Mouse (Mus musculus): Measurements from ENCODE around the gene Stum. TPM values are rescaled to one million over a fixed set of nuclear protein-coding genes. Genes with fewer than 3 reads are reported as not detected.

The Stum gene
- total RNA-seq, 2 experiments from 2014 or later = 166 to 167 TPM

DNA sequence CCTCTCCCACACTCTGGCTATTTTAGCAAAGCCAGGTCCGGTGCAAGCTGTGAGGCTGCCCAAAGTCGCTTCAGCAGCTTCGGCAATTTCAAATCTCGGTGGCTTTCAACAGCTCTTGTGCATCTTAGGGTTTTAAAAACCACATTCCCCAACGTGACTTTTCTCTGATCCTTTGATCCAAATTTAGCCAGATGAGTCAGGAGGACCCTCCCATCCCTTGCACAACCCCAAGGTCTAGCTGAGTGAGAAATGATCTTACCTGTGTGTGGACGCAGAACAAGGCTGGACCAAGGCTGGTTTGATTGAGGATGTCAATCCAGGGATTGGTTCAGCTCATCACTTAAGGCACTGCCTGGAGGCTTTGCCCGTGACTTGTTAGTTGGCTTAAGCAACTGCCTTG, 73.0 kb downstream of the Stum start:
- DNase-seq (ENCODE audit: extremely low spot score in 1 of 2, low spot score in 2 of 2) = no peak
- no peak for TF ChIP-seq CTCF (IDR thresholded peaks at IDR 0.05)
- Histone ChIP-seq H3K4me3 (no peak overlapping the region), H3K27ac (no peak overlapping the region)
- intact Hi-C loops (cut with DNase I) = no loop called here

DNA sequence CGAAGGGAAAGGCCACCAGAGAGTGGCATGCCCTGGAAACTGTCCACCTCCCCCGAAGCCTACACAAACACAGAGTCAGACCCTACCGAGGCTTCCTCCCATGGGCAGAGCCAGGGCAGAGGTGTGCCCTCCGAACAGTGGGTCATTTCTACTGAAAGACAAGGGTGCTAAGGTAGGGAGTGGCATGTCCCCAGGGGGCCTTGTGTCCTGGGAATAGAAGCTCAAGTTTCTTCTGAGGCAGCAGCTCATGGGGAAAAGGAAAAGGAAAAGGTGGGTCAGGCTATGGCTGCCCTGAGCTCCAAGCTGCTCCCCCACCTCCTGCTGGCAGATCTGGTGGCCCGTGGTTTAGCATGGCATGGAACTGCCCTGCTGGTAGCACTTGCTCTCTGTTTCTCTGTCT, 73.5 kb downstream of the Stum start:
- intact Hi-C loops (cut with DNase I) = loop anchor here (5.0 kb wide), 1 partner anchor 242 kb away; no protein-coding TSS in a partner anchor
- H3K27ac ChIP-seq = peak overlapping the region; percentile 51; the same call in 1 of the 2 replicates
- H3K4me3 ChIP-seq = no peak overlapping the region
- TF ChIP-seq CTCF (IDR thresholded peaks at IDR 0.05) = no peak
- DNase-seq (ENCODE audit: extremely low spot score in 1 of 2, low spot score in 2 of 2) = no peak

GRCm38 (mm10) chr1:180408832-180409231, 74.5 kb downstream of the Stum start:
- intact Hi-C loops (cut with DNase I) = loop anchor here (5.0 kb wide), 1 partner anchor 242 kb away; no protein-coding TSS in a partner anchor
- H3K27ac ChIP-seq = peak overlapping the region; percentile 51; the same call in 1 of the 2 replicates
- no peak for DNase-seq (ENCODE audit: extremely low spot score in 1 of 2, low spot score in 2 of 2)
- H3K4me3 ChIP-seq = no peak overlapping the region
- no peak for TF ChIP-seq CTCF (IDR thresholded peaks at IDR 0.05)

- intact Hi-C loops (cut with DNase I) = loop anchor here (1.0 to 5.0 kb wide), 2 partner anchors 140 to 241 kb away; no protein-coding TSS in a partner anchor
These were observed 75.3 kb downstream of the Stum start for GRCm38 (mm10) chr1:180407727-180408719.

DNA sequence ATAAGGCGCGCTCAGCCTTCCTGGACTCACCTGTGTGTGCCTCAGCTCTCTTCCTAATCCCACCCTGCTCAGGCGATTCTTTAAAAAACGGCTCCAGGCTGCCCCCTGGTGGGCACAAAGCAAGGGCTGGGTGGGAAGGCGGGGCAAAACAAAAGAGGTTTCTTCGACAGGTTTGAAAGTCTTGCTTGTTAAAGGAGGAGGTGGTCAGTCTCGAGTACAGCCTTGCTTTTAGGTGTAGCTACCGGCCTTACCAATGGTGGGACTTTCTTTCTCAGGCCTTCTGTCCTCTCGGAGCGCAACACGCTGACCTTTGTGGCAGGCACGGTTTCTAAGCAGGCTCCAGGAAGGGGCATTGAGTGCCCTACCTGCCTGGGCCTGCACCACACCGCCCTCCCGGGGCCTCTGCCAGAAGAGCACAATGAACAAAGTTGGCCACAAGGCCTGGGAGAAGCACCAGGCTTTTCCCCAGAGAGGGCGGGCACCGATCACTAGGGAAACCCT, 76.1 kb downstream of the Stum start:
- peak; percentile 81 for TF ChIP-seq CTCF (IDR thresholded peaks at IDR 0.05)
- DNase-seq (ENCODE audit: extremely low spot score in 1 of 2, low spot score in 2 of 2) = no peak
- Histone ChIP-seq H3K27ac (peak overlapping the region; percentile 69), H3K4me3 (no peak overlapping the region)
- intact Hi-C loops (cut with DNase I) = loop anchor here (1.0 to 5.0 kb wide), 2 partner anchors 139 to 240 kb away; no protein-coding TSS in a partner anchor

More at GRCm38 (mm10) chr1:180407727-180408719, 75.3 kb downstream of the Stum start:
- no peak for TF ChIP-seq CTCF (IDR thresholded peaks at IDR 0.05)
- DNase-seq (ENCODE audit: extremely low spot score in 1 of 2, low spot score in 2 of 2) = no peak
- H3K27ac ChIP-seq = peak overlapping the region; percentile 69; the same call in 1 of the 2 replicates
- H3K4me3 ChIP-seq = no peak overlapping the region

- no peak for DNase-seq (ENCODE audit: extremely low spot score in 1 of 2, low spot score in 2 of 2)
- H3K27ac ChIP-seq = peak overlapping the region; percentile 69
- intact Hi-C loops (cut with DNase I) = loop anchor here (1.0 to 5.0 kb wide), 2 partner anchors 138 to 239 kb away; no protein-coding TSS in a partner anchor
- H3K4me3 ChIP-seq = no peak overlapping the region
- TF ChIP-seq CTCF (IDR thresholded peaks at IDR 0.05) = no peak
These were observed 76.8 kb downstream of the Stum start for GRCm38 (mm10) chr1:180406336-180407035.

- H3K4me3 ChIP-seq = no peak overlapping the region
- no peak for DNase-seq (ENCODE audit: extremely low spot score in 1 of 2, low spot score in 2 of 2)
- intact Hi-C loops (cut with DNase I) = loop anchor here (5.0 kb wide), 1 partner anchor 238 kb away; no protein-coding TSS in a partner anchor
- H3K27ac ChIP-seq = peak overlapping the region; percentile 75
- no peak for TF ChIP-seq CTCF (IDR thresholded peaks at IDR 0.05)
These were observed 77.5 kb downstream of the Stum start for GRCm38 (mm10) chr1:180405576-180406335.

DNA sequence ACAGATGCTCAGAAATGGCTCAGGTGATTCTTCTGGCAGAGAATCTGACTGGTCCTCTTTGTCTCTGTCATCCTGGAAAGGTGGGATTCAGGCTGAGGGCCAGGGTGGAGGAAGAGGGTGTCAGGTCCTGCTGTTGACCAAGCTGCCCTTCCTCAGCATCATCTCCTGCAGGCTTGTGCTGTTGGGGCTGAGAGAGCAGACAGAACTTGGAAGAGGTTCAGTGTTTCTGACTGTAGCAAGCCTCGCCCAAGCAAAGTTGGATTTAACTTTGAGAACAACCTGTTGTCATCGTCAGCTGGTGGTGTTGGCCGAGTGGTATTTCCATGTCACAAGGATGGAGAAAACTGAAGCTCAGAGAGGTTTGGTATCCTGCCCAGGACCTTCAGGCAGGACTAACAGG, 78.6 kb downstream of the Stum start:
- peak overlapping the region; percentile 75 for H3K27ac ChIP-seq

DNA sequence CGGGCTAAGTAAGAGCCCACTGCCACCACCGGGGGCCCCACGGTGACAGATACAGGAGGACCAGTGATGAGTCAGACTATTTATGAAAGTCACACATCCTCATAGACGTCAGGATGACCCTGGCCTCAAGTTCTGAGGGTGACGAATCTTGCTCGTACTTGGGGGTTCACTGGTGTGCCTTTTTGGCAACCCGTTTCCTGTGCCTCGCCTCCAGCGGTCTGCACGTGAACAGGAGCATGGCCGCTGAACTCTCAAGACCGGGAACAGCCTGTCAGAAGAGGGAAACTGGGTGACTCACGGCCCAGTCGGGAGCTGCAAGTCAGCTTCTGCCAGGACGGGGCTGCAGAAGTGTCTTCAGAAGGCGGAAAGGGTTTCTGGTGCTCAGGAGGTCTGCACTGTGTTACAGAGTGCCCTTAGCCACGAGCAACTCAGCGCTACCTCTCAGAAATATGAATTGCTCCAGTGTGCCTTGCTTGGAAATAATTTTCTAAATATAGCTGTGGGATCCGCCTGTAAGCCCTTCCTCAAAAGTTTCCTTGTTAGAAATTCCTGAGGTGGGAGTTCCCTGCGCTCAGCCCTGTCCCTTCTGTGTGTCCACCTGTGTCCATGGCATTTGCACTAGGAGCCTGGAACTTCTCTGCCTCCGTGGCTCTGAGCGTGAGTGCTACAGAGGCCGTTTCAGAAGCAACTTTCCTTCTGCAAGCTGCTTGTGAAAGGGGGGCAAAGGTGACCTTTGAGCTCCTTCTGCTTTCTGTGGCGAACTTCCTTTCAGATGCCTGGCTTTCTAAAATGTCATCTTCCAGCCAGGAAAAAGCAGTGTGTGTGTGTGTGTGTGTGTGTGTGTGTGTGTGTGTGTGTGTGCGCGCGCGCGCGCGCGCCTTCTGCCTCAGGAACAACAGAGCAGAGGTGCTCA, 79.4 kb downstream of the Stum start:
- H3K4me3 ChIP-seq = no peak overlapping the region
- TF ChIP-seq CTCF (IDR thresholded peaks at IDR 0.05) = no peak
- intact Hi-C loops (cut with DNase I) = no loop called here
- DNase-seq (ENCODE audit: extremely low spot score in 1 of 2, low spot score in 2 of 2) = no peak
- peak overlapping the region; percentile 83 for H3K27ac ChIP-seq

More for the DNA sequence above, 78.6 kb downstream of the Stum start:
- no peak for DNase-seq (ENCODE audit: extremely low spot score in 1 of 2, low spot score in 2 of 2)
- intact Hi-C loops (cut with DNase I) = loop anchor here (5.0 kb wide), 1 partner anchor 237 kb away; no protein-coding TSS in a partner anchor
- TF ChIP-seq CTCF (IDR thresholded peaks at IDR 0.05) = no peak
- H3K4me3 ChIP-seq = no peak overlapping the region

DNA sequence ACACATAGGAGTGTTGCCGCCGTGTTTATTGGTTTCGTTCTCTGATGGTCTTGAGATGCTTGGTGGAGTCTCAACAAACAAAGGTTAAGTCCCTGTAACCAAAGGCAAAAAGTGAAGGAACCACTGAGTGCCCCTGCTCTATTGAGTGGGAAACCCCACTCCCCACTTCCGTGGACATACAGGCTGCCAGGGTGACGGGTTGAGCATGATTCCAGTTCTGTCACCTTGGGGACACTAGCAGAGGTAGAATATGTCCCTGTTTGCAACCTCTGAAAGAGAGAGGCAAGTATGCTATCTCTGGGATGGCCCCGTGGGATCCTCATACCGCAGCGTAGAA, 80.0 kb downstream of the Stum start:
- Histone ChIP-seq H3K4me3 (no peak overlapping the region), H3K27ac (peak overlapping the region; percentile 83)
- intact Hi-C loops (cut with DNase I) = no loop called here
- TF ChIP-seq CTCF (IDR thresholded peaks at IDR 0.05) = no peak
- no peak for DNase-seq (ENCODE audit: extremely low spot score in 1 of 2, low spot score in 2 of 2)
